Mouse (Mus musculus): ENCODE measurements at regions not wholly inside any gene's neighbourhood (a gene's known extent, or its start where the extent isn't known, plus 50 kb on each side); places are given as distances from the start of the nearest gene placed in this dataset.

DNA sequence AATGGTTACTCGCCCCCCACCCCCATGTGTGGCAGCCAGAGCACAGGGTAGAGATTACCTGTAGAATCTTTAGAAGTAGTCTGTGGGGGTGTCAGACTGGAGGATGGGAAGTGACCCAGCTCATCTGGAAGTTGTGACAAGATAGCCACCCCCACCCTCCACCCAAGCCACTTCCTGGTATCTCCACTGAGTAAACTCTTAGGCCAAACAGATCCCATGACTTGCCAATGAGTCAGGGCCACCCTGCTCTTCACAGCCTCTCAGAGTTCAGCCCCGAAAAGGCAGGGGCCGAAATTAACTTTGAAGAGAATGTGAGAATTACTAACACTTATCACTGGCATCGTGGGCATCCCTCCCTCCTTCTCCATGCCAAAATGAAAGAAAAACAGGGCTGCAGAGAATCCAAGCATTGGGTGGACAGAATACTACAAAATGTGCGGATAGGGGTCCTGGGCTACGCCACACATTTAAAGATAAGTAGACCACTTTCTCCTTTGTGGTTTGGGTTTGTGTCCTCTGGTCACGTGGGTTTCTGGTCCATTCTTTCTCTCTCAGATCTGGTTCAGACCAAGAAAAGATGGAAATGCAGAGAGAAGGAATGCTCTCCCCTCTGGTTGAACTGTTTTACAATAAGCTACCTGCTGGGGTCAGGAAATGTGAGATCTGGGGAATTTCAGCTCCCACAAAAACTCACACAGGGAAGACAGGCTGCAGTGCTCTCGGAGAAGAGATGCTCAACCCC lies 250.6 kb downstream of the Sox9 start:
- DNase-seq, result no peak

DNA sequence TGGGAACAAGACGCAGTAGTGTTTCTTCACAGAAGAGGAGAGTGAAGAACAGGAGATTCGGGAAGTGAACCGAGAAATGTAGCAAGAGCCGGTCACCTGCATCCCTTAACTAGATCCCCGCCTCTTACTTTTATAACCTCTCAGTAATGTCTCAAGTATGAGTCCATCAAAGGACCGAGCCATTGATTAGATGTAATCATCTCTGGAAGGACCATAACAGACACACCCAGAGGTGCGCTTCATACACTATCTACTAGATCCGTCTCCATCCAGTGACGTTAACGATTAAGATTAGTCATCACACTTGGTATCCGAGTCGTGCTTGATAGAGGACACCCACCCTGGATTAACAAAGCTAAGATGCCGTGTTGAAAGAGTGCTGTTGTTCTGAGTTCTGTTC lies 252.9 kb downstream of the Sox9 start:
- no peak for DNase-seq

DNA sequence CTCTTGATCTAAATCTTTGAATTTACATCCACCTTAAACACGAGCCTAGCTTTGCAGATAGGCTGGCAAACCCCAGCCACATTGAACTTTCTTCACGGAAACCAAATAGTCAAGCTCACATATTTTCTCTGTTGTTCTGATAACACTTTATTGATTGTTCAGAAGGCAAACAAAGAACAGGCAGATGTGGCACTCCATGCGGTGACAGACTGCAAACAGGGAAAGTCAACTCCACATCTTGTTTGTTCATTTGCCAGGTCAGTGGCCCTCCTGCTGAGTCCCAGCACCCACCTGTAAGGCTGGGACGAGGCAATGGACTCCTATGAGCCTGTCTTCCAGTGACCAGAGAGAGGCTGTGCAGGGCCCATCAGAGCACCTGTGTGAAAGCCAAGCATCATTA lies 255.7 kb downstream of the Sox9 start:
- DNase-seq, result no peak

DNA sequence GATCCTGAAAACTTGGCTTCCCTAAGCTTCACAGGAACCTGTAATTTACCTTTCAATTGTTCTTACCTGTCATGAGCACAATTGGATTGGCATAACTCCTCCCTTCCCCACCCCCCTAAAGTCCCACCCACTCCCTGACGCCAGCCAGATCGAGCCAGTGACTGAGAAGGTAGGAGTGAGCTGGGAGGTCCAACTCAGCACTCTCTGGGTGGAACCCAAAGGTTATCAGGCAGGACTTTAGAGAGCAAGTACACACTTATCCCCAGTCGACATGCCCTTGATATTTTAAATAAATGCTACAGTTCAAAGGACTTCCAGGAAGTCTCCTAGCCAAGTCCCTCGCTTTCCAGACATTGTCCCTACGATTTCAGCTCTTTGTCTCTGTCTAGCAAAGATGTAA lies 260.7 kb downstream of the Sox9 start:
- no peak for DNase-seq

DNA sequence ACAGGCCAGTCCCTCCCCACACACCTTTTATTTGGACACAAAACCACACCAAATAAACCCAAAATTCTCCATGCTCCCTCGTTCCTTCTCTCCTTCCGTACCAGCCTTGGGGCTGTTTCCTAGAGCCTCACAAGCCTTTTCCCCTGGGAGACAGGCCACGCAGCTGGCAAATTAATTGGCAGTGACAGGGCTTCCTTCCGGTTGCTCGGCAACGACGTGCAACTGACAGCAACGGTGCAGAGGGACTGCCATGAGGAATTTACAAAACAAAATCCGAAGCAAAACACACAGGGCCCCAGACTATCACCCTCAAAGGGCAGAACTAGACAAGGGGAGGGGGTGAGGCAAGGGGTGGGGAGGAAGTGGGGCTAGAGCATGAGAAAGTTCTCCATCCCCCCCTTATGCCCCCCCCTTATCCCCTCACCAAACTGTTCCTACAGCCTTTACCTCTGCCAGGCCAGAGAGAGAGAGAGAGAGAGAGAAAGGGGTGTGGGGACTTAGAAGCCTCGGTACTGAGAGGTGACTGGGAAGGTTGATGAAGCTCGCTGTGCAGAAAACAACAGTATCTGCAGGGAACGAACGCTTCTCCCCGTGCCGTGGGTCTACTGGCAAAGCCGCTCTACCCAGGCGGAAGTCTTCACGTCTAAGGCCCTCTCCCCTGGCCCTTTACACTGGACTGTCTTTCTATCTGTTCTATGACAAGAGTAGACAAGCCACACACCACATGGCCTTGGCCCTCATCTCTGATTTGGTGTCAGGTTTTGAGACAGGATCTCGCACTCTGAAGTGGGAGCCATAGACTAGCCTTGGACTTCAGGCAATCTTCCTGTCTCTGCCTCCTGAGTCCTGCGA lies 264.4 kb downstream of the Sox9 start:
- DNase-seq, result peak in 1 of 2 experiments; percentile 34

DNA sequence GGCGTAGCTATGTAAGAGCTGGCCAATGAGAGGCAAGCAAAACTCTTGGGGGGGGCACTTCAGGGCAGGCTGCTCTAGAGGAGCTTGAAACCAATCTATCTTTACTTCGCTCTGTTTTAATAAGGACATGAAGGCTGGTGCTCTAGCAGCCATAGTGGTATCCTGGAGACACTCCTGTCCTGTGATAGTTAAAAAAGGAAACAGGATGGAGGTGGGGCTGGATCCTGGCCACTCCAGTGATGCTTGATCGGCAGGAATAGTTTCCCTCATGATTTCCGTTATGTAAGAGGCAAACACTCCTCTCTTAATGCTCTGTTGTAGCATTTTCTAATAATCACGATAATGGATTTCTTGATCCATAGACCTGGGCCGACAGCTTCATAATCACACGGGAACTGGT lies 266.1 kb downstream of the Sox9 start:
- no peak for DNase-seq

DNA sequence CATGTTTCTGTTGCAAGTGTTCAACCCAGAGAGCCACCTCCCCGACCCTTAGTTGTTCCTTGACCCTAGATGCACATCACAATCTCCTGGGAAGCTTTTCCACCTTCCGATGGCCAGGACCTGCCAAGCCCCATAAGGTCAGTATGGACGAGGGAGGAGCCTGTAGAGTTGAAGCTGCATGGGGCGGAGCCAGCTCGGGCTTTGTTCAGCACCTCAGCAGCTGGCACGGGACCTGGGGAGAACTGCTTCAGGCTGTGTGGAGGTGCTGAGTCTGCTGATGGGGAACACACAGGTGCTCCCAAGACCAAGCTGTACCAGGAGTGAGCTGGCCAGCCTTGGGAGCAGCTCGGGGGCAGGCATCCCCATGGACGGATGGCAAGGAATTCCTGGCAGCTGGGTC lies 267.6 kb downstream of the Sox9 start:
- no peak for DNase-seq

DNA sequence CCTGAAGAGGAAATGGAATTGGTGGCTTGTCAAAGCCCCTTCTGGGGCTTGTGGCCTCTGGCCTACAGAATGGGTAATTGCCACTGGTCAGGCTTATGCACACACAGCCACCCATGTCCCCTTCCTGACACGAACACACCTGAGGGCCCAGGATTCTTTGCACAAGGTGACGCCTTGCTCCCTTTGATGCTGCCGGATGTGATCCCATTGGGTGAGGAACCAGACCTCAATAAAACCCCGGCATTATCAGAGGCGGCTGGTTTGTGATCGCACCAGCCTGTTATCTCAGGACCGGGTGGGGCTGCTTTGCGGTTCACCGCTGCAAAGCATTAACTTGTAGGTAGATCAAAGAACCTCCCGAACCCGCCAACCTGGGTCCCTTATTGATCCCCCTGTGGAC lies 270.5 kb downstream of the Sox9 start:
- DNase-seq, result no peak

DNA sequence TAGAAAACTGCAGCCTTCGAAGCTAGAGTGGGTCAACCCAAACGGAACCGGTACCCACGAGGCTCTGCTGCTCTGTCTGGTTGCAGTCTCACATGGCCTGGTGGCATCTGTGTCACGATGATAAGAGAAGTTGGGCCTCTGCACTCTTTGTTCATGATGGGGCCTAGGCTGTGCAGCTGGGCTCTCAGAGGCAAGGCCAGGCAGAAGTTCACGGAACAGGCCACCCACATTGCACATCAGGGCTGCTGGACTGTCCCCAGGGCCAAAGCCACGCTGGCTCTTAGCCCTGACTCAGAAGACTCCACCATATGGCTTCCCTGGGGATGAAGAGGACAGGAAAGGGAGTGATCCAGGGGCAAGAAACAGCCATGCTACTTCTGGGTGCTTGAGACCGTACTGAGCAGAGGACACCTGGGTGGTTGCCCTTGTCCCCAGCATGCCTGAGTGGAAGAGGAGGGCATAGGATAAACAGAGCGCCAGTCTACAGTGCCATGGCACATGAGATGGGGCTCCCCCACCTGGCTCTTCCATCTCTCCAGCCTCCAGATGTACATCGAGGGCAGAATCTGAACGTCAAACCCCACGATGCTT lies 274.1 kb downstream of the Sox9 start:
- DNase-seq, result no peak

DNA sequence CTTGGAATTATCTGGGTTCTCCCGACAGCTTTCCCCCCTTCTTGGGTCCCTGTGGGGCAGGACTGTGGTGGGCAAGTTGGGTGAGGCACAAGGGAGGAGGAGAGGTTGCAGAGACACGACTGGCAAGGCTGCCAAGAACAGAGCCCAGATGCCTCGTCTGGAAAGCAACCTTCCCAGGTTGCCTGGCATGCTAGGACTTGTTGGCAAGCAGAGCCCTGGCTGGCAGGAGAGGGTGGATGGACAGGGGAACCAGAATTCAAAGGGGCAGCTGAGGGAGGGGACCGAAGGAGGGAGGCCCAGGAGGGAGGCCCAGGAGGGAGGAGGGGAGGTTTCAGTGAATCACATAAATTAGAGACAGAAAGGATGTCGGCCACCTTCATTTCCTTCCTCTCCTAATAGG lies 274.8 kb downstream of the Sox9 start:
- peak; percentile 38 to 55 for DNase-seq

DNA sequence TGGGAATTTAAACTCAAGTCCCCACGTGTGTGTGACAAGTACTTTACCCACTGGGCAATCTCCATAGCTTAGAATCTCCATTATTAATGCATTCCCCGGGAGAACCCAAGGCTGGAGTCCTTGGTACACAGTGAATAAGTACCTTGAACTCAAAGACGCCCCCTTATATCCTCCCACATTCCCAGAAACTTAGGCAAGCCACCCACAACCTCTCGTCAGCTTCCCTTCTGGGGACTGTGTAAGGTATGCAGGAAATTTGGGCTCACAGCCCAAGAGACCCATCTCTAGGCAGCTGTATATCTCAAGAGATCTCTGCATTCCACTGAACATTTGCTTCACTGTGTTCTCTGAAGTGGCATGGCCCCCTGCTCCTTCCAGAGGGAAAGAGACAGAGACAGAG lies 288.3 kb downstream of the Sox9 start:
- DNase-seq, result no peak

DNA sequence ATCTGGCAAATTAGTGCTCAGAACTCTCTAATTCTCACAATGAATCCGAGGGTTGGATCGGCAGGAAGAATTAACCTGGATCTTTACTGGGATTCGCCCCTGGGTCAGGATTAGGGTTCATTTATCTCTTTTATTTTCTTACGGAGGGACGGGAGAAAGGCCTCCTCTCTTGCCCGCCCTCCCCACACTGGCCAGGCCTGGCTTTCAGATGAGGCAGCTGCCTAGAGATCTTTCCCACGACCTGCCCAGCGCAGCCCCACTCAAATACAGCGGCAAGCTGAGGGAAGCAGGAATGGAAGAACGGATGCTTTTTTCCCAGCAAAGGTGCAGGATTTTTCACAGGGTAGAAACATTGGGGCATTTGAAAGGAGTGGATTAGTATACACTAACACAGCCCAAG lies 289.9 kb downstream of the Sox9 start:
- no peak for DNase-seq

DNA sequence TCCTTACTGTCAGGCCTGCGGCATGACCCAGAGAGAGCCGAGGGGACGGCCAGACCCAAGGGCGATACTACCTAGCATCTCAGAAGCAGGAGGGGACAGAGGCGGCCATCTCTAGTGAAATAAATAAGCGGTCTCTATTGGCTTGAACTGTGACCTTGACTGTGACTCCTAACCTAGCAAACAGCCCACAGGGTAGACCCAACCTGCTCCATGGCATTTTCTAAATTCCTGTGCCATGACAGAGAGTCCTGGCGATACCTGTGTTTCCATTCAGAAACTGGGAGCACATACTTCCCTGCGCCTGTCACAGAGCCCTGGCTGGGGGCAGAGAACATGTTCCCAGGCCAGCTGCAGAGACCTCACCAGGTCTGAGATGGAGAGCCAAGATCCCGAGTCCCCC lies 292.3 kb downstream of the Sox9 start:
- no peak for DNase-seq

DNA sequence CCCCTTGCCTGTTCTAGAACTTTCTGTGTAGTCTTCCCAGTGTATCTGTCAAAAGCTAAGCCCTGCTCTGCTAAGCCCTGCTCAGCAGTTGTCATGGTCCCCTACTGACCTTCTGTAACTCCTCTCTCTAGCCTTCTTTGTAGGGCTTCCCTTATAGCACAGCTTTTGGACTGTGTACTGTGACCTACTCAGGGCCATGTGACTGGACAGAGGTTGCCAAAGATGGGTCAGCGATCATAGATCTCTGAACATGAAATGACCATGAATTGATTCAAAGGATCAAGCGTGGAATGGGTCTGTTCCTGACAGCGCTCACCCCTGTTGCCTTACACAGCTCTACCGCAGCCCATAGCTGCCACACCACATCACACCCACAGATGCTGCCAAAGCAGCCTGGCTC lies 294.3 kb downstream of the Sox9 start:
- DNase-seq, result no peak

DNA sequence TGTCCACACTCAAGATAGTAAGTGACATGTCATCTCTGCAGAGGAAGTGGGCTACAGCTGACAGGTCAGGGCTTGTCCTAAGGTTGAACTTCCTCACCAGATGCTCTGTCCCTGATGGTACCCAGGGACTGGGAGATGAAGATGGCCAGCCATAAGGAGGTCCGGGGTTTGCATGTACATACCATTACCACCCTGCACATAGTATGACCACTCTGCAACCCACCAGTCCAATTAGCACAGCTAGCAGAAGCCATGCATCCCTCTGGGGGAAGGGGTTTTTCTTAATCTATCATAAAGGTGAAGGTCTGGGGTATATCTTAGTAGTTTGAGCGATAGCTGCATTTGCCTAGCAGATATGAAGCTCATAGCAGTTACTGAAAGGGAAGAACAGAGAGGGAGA lies 298.3 kb downstream of the Sox9 start:
- DNase-seq, result no peak

DNA sequence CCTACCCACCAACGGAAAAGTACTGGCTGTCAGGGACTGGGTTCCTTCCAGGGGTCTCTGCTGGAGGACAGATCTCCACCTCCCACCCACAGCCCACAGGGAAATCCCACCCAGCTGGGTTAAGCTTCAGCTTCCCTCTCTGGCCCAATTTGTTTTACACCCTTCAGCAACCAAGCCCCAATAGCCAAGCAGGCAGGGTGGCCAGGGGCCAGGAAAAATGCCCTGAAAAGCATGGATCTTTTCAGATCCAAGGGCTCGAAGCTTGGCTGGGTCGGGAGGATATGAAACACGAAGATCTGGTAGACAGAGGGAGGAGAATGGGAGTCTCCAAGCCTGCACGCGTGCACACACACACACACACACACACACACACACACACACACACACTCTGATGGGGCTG lies 302.4 kb downstream of the Sox9 start:
- DNase-seq, result no peak

DNA sequence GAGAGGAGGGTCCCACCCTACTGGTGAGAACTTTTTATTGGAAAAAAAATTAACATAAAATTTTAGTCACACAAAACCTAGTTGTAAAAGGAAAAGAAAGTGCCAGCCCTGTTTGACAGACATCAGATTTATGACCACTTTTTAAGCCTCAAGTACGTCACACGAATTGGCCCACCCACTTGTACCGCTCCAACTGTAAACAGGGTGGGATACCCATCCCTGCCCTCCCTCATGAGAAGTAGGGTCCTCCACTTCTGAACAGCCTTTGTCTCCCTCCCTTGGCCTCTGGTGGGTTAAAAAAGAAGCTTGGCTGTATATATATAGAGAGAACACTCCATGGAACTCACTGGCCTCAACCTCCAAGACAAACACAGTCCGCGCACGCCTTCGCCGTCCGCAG lies 303.5 kb downstream of the Sox9 start:
- no peak for DNase-seq

DNA sequence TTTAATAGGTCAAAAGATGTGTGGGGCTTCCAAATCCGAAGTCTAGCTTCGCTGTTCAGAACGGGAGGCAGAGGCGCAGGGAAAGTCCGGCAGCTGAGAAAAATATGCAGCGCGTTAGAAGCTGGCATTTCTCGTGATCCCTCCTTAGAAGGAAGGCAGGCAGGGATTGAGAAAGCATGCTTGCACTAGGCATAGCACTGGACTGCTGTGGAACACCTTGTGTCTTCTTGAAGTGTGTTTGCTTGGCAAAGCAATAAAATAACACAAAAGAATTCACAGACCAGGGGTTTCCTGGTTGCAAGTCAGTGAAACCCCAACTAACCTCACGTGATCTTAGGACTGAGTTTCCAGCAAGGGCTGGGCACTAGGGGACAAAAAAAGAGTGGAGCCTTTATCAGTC lies 305.1 kb downstream of the Sox9 start:
- no peak for DNase-seq

DNA sequence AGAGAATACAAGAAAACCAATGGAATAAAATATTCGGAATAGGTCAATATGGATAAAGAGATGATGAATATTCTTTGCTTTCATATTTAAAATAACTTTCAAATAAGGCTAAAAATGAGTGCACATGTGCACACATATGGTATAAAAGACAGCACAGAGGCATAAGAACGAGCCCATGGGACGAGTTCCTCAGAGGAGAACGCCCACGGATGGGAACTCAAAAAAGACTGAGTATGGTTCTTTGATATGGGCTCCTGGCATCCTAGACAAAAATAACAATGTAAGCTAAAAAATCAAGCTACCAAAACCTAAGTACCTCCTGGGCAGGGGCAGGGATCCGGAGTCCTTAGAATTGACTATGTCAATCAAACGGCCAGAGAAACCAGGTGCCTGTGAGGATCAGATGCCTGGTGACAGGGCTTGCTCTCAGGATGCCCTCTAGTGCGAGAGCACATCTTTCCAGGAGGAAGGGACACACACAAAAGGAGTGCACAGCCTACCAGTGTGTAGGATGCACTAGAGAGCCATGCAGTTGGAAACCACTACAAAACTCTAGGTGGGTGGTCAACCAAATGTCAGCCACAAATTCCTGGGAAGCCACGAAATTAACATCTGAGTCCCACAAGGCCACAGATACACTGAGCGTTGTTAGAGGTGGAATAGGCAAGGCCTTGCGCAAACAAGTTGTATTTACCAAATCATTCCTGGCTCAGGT lies 307.8 kb downstream of the Sox9 start:
- DNase-seq, result no peak

DNA sequence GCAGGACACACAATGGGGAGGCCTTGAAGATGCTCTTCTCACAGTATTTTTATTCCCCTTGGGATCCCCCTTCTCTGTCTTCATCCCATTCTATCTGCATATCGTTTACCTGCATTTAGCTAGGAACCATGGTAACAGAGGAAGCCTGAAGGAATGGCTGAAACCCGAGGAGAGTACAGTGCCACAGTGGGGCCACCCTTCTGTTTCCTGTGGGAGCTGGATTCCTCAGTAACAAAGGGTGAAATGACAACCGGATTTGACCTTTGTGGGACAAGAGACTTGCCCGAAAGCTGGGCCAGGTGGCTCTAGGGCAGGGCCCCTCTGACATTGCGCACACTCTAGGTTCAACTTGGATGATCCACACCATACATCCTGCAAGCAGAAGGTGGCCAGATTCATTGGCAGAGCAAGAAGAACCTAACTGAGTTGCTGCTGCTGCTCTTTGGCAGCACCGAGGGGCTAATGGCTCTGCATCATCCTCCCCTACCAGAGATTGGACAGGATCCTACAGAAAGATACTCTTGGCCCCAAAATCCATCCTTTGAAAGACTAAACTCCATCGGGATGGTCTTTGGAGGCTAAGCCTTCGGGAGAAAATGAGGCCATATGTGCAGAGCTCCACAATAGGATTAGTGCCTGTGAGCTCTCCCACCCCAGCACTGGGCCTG lies 310.0 kb downstream of the Sox9 start:
- DNase-seq, result no peak

DNA sequence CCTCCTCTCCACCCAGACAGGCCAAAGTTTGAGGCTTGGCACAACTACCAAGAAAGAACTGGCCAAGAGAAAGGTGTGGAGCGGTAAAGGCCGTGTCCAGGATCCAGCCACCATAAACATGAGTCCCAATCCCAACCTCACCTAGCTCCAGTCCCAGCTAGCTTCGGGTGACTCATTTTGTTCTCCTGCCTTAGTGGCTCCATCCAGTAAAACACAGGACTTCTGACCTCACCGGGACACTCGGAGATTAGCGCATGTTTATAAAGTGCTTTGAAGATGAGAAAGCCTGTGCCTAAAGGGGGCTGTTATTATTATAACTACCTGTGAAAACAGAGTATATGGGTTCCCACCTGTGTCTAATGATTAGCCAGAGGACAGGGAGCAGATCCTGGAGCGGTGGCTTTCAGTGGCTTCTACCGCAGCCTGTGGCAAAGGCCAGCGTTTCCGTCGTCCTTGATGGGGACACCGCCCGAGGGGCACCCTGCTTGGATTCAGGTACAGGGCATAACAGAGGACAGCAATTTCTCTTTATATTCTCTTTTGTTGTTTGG lies 311.9 kb downstream of the Sox9 start:
- DNase-seq, result no peak

DNA sequence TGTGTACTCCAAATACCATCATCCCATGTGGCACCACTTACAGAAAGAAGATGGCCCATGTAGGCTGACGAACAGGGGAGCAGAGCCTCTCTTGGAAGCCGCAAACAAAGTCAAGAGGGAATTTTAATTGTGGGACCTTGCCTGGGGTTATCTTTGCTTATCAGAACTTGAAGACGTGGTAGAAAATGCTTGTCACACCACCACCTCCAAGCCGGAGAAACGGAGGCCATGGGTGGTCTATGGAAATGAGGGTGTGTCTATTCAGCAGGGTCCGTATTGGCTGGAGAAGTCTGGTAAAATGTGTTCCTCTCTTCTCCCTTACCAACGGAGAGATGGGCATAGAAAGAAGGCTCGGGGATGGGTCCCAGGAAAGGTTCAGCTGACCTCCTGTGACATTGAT lies 313.6 kb downstream of the Sox9 start:
- no peak for DNase-seq

DNA sequence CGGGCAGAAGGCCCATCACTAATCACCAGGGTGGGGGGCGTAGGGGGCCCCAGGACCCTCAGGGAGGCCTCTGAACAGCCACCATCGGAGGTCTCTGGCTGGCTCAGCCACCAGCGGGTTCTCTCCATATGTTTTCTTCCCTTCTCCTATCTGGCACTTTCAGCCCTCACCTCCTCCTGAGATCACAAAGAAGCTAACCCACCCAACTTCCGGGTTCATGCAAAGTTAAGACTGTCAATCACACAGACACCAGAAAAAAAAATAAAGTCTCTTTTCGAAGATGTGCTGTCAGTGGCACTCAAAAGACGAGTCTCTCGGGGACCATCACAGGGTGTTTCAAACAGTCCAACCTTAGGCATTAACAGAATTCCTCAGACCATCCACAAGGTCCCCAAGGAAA lies 314.2 kb downstream of the Sox9 start:
- DNase-seq, result no peak
